Mouse (Mus musculus) left cerebral cortex, postnatal 14 days (tissue): ENCODE results near the gene Hunk. TPM values are rescaled to one million over a fixed set of nuclear protein-coding genes. Genes with fewer than 3 reads are reported as not detected.

Experiments
- DNase-seq, 2 experiments: peaks; one replicate each; pipeline ENCODE4 v3.0.0; 2021 to 2022; ENCODE audit warnings: low spot score in 2 of 2, mixed read lengths in 1 of 2
- intact Hi-C: fragments of 180-260 bp; cut with DNase I; formaldehyde crosslinking; loops from one replicate; pipeline ENCODE4 v1.15.1; 2025
- long read RNA-seq, 2 experiments: library from polyadenylated mRNA; stranded (forward); transcript quantifications; one replicate each; pipeline ENCODE4 v2.0.0; 2021
- total RNA-seq, 2 experiments: library from RNA; stranded (reverse); gene quantifications; 2 replicates each; pipeline ENCODE4 v1.2.3; 2021

The Hunk gene
- total RNA-seq: 10 to 100 TPM; 11.8 to 14.5 TPM
- long read RNA-seq, experiment 1, full-length matches to known transcripts: 8 of 16 reads
- long read RNA-seq, experiment 1, partial matches to known transcripts: 4 of 16 reads
- long read RNA-seq, experiment 1, other reads (novel, unspliced or antisense): 4 of 16 reads
- long read RNA-seq, experiment 2, full-length matches to known transcripts: 5 of 12 reads
- long read RNA-seq, experiment 2, partial matches to known transcripts: 1 of 12 reads
- long read RNA-seq, experiment 2, other reads (novel, unspliced or antisense): 6 of 12 reads

DNA sequence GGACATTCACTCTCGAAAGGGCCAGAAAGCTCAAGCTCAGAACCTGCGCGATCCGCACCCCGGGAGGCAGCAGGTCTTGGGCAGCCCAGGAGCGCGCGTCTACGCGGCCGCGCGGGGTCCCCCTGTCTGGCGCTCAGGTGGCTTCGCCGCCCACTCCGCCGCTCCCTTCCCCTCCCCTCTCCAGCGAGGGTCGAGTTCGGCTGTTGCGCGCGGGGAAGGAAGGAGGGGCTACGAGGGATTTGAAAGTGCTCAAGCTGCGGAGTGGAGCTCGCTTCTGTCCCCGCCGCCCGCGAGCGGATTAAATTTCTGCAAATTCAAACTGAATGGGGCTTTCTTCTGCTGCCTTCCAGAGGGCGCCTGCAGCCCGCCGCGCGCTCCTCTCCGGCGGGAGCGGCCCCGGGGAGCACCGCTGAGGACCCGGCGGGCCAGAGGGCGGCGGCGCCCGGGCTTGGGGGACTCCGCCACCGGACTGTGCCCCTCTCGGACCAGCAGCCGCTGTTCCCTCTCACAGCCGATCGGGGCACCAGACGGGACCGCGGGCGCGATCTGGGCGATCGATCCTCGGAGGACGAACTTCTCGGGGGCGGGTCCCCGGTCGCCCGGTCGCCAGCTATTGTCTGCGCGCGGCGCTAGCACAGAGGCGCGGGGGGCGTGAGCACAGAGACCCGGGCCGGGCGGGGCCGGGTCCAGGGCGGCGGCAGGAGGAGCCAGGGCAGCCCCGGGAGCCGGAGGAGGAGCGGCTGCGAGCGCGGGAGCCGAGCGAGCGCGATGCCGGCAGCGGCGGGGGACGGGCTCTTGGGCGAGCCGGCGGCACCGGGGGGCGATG lies at the start of gene Hunk:
TSS of gene Hunk (plus strand) at position 326 of the 826 bp plus-strand sequence.
- peak; percentile 50 to 69 for DNase-seq
- intact Hi-C loops: loop anchor here (2.0 to 10.0 kb wide), 4 partner anchors 76 to 327 kb away; no protein-coding TSS in a partner anchor

DNA sequence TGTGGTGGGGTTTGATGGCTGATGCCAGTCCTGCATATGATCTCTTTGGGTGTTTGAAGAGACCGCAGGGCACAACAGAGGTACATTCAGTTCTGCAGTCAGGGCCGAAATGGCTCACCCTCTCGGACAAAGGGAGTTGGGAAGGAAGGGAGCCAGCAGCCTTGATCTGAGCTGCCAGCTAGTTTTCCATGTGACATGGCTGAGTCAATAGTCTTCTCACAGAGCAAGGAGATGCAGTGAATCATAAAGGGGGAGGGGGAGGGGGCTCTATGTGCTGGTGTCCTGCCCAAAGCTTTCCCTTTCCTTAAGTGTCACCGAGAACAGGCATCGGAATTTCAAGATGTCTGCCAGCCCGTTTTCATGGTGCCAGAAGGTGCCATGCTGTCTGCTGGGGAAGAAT lies 46.8 kb upstream of the Hunk start:
- DNase-seq: no peak
- intact Hi-C loops: no loop called here

DNA sequence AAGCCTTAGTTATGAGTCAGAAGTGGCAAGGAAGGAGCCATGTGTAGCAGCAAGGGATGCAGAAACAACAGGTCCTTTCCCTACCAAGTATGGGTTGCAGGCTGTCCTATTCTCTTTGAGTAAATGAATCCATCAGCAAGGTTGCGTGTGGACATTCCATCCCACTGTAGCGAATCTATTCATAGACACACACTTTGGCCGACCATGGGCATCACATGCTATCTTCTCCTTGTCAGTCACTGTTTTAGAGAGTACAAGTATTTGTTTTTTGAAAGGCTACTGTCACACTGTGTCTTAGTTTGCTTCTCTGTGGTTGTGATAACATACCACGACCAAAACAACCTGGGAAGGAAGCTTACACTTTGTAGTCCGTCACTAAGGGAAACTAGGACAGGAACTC lies 44.7 kb upstream of the Hunk start:
- intact Hi-C loops: no loop called here
- no peak for DNase-seq

DNA sequence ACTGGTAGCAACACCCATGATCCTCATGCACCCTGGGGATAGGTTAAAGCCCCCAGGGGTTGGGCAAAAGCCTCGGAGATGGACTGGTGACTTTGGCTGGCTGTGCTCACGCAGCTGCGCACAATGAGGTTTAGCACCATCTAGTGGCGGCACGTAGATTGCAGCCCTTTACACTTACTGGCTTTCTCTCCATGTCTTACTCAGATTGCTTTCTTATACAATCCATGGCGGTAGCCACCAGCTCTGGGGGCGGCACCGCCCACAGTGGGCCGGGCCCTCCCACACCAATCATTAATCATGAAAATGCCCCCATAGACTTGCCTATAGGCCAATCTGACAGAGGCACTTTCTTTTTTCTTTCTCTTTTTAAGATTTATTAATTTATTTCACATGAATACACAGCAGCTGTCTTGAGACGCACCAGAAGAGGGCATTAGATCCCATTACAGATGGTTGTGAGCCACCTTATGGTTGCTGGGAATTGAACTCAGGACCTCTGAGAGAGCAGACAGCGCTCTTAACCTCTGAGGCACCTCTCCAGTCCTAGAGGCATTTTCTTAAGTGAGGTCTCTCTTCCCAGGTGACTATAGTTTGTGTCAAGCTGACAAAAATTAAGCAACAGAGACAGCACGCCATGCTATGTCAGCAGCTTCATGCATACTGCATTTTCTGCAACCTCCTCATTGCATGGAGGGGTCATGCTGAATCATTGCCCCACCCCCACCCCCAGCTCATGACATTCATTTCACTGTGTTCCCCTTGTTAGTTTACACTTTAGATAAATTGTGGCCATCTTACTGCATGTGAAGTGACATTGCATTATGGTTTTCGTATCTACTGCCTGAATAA lies 35.9 kb upstream of the Hunk start:
- peak; percentile 79 to 80 for DNase-seq
- intact Hi-C loops: no loop called here

DNA sequence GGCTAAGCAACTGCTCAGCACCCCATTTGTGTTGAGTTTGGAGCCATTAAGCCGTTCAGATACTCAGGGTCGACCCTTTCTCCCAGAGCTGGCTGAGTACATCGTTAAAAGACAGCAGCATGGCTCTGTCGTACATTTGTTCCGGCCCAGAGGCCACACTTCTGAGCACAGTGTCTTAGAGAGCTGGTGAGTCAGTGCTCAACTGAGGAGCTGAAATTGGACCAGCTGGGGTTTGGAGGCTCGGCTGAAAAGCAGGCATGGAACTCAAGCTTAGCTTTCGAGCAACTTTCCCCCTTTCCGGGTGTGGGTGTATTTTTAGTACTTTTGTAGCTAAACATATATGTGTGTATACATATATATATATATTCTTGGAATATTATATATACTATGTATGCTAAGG lies 34.1 kb upstream of the Hunk start:
- intact Hi-C loops: no loop called here
- peak; percentile 43 to 72 for DNase-seq

DNA sequence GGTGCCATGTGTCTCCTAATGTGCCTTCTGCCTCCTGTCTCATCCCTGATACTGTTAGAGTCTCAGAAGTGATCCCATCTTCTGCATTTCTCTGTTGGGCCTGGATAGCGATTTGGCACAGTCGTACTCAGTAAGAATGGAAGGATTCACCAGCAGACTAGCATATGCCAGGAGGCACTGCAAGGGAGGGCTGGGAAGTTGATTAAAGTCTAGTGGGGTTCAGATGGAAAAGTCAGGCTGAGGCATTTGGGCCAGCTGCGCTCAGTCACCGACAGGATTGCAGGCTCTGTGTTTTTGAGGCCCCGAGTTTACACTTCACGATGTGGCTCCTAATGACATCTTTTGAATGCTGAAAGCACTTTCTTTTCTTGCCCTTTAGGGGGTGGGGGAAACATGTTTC lies 33.1 kb upstream of the Hunk start:
- DNase-seq: no peak
- intact Hi-C loops: no loop called here

DNA sequence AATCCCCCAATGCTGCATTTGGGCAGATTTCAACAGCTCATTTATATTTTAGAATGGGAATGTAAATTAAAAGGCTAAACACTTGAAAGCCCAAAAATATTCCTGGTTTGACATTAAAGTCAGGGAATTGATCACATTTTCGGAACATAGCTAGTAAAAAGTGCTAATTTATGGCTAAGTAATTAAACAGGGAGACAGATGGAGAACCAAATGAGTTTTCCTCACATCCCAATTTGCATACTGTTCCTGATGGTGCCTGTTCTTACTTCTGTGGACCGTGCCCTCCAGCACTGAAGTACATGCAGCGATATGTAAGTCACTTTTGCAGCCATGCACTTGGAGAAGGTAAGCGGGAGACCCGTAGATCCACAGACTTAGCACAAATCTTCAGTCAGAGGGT lies 32.7 kb upstream of the Hunk start:
- intact Hi-C loops: no loop called here

DNA sequence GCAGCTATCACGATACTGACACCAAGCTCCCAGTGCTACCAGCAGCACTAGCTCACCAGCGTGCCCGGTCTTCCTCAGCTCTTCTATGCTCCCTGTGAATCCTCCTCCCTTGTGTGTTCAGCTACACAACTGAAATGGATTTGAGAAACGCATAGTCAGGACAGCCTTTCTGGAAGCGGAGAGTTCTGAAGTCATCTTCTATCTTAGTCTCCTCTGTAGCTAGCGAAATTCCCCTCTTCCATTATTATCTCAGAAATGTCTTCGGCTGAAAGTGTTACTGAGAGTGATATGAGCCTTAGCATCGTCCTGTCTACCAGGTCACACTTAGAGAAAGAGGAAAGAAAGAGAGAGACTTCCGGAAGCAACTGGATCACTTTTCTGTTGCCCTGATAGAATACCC lies 26.5 kb upstream of the Hunk start:
- DNase-seq: no peak
- intact Hi-C loops: no loop called here

More for the DNA sequence above, 32.7 kb upstream of the Hunk start:
- peak in 1 of 2 experiments; percentile 32 for DNase-seq

DNA sequence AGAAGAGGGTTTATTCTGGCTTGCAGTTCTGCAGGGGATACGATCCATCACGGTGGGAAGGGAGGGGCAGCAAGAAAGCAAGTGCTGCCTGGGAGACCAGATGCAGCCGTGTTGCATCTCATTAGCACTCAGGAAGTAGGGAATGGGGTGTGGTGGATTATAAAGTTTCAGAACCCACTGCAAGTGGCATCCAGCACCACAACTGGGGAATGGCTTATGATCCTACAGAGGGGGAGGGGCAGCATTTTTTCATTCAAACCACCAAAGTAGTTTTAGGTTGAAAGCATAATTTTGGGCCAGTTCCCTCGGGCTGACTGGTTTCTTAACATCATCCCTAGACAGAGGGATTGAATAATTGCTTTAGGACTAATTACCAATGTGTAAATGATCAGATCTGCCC lies 26.1 kb upstream of the Hunk start:
- intact Hi-C loops: no loop called here

DNA sequence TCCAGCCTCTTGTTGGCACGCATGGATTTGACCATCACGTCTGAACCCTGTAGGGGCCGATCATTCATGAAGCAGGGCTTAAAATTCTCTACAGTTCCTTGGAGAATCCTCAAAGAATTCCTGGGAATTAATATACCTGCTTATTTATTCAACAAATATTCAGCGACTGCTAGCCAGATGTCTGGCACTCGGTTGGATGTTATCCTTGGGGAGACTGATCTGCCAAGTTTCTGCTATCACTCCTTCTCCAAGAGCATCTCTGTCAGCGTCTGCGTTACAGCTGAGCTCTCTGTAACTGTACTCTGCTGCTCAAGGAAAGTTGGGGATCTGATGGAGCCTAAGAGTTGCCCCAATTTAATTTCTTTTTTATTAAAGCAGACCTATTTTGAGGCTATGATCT lies 25.5 kb upstream of the Hunk start:
- intact Hi-C loops: no loop called here
- DNase-seq: no peak

More for the DNA sequence above, 26.1 kb upstream of the Hunk start:
- DNase-seq: no peak

DNA sequence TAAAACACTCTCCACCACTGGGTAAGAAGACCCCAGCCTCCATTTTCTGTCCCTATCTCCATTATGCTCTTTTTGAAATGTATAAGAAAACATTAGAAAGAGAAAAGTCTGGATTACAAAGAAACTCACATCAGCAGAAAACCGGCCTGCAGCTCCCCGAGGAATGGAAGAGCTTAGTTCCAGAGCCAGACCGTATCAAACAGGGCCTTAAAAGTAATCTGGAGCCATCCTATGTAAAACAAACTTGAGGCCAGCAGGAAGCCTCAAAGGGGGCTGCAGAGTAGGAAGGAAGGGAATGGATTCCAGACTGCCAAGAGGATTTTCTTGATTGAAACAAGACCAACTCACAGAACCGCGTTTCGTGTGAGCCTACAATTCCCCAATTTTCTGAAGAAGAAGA lies 22.9 kb upstream of the Hunk start:
- DNase-seq: no peak
- intact Hi-C loops: no loop called here

DNA sequence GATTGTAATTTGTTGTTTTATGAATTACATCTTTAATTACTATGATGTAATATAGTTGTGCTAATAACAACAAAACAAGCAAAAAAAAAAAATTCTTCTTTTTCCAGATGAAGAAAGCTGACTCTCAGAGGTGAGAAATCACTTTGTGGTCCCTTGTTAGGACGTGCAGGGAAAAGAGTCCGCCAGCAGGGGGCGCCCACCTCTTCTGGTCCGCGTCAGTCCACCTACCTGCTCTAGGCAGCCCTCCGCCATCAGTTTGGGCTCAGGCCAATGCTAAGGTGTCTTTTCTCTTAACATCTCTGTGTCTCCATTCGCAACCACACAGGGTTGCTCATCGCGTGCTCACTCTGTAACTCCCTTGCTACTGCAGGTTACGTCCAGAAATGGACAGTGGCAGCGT lies 5.9 kb upstream of the Hunk start:
- intact Hi-C loops: loop anchor here (5.0 to 10.0 kb wide), 2 partner anchors 245 to 347 kb away; partner anchors contain the start of gene Mis18a
- peak; percentile 52 to 81 for DNase-seq

DNA sequence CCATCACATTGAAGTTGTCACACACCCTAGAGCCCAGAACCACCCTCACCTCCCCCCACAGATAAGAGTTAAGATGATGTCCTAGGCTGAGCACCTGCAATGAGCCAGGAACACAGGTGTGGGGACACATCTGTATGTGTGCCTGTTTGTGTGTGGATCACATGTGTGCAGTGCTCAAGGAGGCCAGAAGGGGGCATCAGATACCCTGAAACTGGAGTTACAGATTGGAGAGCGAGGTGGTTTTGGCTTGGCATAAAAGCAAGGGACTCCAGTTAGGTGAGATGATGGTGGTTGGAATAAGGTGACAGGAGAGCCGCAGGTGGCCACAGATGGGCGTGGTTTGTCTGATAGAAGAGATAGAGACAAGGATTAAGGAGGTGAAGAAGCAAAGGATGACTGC lies 4.2 kb upstream of the Hunk start:
- no peak for DNase-seq
- intact Hi-C loops: loop anchor here (5.0 to 10.0 kb wide), 2 partner anchors 243 to 346 kb away; partner anchors contain the start of gene Mis18a

DNA sequence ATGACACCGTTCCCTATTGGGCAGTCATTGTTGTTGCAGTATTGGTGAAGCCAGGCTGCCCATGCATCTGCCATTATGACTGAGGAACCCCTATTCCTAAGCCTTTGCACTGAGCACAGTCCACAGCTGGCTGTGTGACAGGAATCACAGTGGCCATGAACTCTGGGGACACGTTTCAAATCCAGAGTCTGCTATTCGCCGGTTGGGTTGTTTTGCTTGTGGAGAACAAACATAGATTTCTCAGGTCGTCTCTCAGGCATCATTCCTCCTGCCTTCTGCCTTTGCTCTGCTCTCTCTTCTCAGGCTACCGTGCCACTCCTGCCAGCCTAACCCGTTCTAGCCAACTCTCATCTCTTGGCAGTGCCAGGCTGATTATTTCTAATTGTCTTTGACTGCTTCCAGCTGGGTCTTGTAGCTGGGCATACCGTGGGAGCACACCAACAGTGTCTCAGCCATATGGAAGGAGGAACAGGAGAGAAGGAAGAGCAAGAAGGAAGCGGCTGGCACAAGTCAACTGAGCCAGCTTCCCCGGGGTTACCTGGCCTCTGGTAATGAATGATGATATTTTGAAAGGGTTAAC lies 3.0 kb upstream of the Hunk start:
- intact Hi-C loops: loop anchor here (5.0 to 10.0 kb wide), 2 partner anchors 242 to 345 kb away; partner anchors contain the start of gene Mis18a
- no peak for DNase-seq

DNA sequence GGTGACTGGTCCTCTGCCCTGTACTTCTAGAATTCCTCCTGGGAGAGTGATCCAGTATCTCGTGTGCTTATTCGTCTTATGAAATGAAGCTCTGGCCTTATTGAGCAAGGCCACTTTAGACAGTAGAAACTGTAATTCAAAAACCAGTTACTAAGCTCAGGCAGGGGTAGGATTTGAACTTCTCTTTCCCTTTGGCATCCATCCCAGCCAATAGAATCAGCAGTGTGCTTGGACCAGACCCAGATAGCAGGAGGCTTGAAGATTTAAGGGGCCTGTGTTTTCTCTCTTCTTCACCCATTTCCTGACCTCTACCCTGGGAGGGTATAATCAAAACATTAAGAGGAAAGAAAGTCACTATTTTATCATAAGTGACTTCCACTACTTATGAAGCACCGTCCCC lies 1.8 kb upstream of the Hunk start:
- DNase-seq: no peak
- intact Hi-C loops: loop anchor here (5.0 to 10.0 kb wide), 2 partner anchors 241 to 343 kb away; partner anchors contain the start of gene Mis18a

DNA sequence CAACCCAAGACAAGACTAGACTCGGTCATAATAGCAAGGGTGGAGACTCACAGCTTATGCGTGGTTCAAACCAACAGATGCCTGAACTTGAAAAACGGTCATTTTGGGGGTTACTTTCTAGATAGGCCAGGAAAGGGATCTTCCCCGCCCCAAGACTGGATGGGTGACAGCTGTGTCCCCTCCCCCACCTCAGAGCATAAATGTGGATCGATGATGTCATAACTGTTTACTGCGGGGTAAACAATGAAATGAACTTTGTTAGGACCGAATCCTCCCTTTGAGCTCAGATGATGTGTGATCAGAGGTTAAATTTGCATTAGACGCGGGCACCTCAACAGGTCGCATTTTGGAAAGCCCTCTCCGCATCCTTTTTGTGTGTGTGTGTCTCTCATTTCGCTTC lies 967 bp upstream of the Hunk start:
- intact Hi-C loops: loop anchor here (5.0 to 10.0 kb wide), 4 partner anchors 77 to 342 kb away; partner anchors contain the start of gene Mis18a
- no peak for DNase-seq

DNA sequence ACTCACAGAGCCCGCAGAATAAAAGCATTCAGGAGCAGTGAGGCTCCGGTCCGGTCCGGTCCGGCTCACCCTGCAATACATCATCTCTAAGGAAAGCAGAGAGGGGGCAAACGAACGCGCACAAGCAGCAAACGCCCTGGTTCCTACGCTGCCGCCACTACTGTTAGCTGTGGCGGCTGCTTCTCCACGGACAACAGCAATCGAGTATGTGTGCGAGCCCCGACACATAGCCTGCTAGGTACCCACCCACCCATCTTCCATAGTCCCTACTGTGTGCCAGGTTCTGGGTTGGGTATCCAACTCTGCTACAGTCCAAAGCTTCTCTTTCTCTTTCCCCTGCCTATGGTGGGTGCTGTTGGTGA lies 506 bp upstream of the Hunk start:
- peak in 1 of 2 experiments; percentile 22 for DNase-seq
- intact Hi-C loops: loop anchor here (5.0 to 10.0 kb wide), 3 partner anchors 77 to 239 kb away; no protein-coding TSS in a partner anchor

DNA sequence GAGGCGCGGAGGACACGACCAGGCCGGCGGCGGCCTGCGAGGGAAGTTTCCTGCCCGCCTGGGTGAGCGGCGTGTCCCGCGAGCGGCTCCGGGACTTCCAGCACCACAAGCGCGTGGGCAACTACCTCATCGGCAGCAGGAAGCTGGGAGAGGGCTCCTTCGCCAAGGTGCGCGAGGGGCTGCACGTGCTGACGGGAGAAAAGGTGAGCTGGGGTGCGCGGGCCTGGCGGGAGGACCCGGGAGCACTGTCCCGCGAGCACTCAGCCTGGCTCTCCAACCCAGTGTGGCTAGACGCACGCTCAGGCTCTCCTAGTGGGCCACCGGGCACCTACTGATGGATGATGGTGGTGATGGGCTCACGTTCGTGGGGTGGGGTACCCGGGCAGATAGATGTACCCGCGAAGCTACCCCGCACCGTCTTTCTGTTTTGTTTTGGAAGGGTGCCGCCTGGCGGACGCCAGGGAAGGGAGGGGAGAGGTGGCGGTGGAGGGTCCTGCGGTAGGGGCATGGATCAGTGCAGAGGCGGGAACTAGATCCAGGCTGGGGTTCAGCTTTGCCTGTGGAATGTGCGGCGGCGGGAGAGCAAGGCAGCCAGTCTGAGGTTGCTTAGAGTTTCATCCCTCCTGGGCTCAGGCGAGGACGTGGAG lies 824 bp downstream of the Hunk start:
- intact Hi-C loops: loop anchor here (2.0 to 10.0 kb wide), 4 partner anchors 76 to 326 kb away; no protein-coding TSS in a partner anchor
- peak in 1 of 2 experiments; percentile 34 for DNase-seq
